Mouse (Mus musculus) spleen, adult 2 months (tissue): ENCODE data around the gene Cacna1a.

Experiments used
- CTCF ChIP-seq: fragments of 200-500 bp; IDR thresholded peaks from 2 replicates; pipeline ENCODE4 v1.5.1; 2011; ENCODE audit warnings: mild to moderate bottlenecking, inconsistent platforms; ENCODE audit not compliant: insufficient read depth, insufficient read length, insufficient replicate concordance; ENCODE audit errors: extremely low read depth
- POLR2A ChIP-seq: fragments of 200-500 bp; IDR thresholded peaks from 2 replicates; pipeline ENCODE4 v1.6.1; 2011; ENCODE audit warnings: low read depth, low read length, inconsistent platforms

DNA sequence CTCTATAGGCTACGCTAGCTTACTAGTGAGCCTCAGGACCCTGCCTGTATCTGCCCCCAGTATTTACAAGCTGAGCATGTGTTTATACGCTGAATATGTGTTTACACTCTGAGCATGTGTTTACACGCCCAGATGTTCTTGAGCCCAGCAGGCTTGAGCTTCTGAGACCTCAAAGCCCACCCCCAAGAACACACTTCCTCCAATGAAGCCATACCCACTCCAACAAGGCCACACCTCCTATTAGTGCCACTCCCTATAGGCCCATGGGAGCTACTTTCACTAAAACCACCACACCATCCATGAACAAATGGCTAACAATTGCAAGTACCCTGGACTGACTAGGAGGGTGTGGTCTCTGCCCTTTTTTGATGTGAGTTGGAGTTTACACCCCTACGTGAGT is 17.3 kb upstream of the Cacna1a start:
- TF ChIP-seq CTCF (no peak), POLR2A (no peak)
